Mouse (Mus musculus): ENCODE measurements around the gene Ppib. TPM values are rescaled to one million over a fixed set of nuclear protein-coding genes. Genes with fewer than 3 reads are reported as not detected.

Gene Ppib
- polyA plus RNA-seq, 1 experiment from 2014 or later: 622 TPM

GRCm38 (mm10) chr9:66068056-66068455 lies 8.0 kb downstream of the Ppib start:
- Histone ChIP-seq H3K27me3 (ENCODE audit: control insufficient read depth, insufficient read depth, low read length) (peaks cover 22% of the 10 kb centered on the region), H3K9ac (ENCODE audit: low read depth, low read length) (no peak overlapping the region), H3K4me3 (ENCODE audit: low read length) (no peak overlapping the region), H3K4me1 (ENCODE audit: control insufficient read depth, insufficient read depth, low read length) (peaks cover 4% of the 10 kb centered on the region; the same call in 1 of the 2 replicates), H3K9me3 (ENCODE audit: control insufficient read depth, low read length) (no peaks in the 10 kb centered on the region), H3K36me3 (ENCODE audit: control insufficient read depth, insufficient read depth, low read length) (peaks cover 40% of the 10 kb centered on the region), H3K27ac (ENCODE audit: low read depth, low read length) (no peak overlapping the region), H3K4me2 (replicated peaks; ENCODE audit: low read depth, low read length) (no peak overlapping the region)
- WGBS: 64% methylated on average over 4 of the region's 4 CpGs
- ATAC-seq (ENCODE audit: low FRiP score, low TSS enrichment): no peak

- peak overlapping the region; percentile 59; the same call in 1 of the 2 replicates for H3K9ac ChIP-seq (ENCODE audit: low read depth, low read length)
- peak overlapping the region; percentile 48 for H3K4me3 ChIP-seq (ENCODE audit: low read length)
- H3K9me3 ChIP-seq (ENCODE audit: control insufficient read depth, low read length): no peaks in the 10 kb centered on the region
- under 1% methylated on average over 30 of the region's 30 CpGs for WGBS
- H3K27ac ChIP-seq (ENCODE audit: low read depth, low read length): no peak overlapping the region
- peaks cover 22% of the 10 kb centered on the region for H3K27me3 ChIP-seq (ENCODE audit: control insufficient read depth, insufficient read depth, low read length)
- peak; percentile 45; the same call in 1 of the 2 replicates for ATAC-seq (ENCODE audit: low FRiP score, low TSS enrichment)
- H3K4me1 ChIP-seq (ENCODE audit: control insufficient read depth, insufficient read depth, low read length): peaks cover 4% of the 10 kb centered on the region; the same call in 1 of the 2 replicates
- H3K4me2 ChIP-seq (replicated peaks; ENCODE audit: low read depth, low read length): peak overlapping the region; percentile 90
- H3K36me3 ChIP-seq (ENCODE audit: control insufficient read depth, insufficient read depth, low read length): peaks cover 31% of the 10 kb centered on the region
Measured at GRCm38 (mm10) chr9:66068971-66069391, 9.0 kb downstream of the Ppib start.

DNA sequence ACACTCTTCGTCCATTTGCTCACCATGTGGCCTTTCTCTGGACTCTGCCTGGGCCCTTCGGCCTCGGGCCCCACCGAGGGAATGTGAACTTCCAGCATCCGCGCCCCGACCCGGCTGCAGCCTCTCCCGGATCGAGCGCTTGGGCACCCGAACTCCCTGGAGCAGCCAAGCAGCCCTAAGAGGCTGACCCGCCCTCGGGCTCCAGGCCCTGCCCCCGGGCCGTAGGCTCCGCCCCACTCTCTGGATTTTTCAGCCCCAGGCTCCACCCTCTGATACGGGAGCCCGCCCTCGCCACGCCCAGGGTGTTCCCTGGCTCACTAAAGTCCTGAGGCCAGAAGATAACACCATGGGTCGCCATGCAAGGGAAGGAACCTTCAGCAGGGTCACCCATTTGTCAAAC lies 9.6 kb downstream of the Ppib start, which contains the start of gene Snx22:
Gene Snx22 (minus strand): TSS at position 137 of the 400 bp plus-strand sequence.
- H3K36me3 ChIP-seq (ENCODE audit: control insufficient read depth, insufficient read depth, low read length): peaks cover 25% of the 10 kb centered on the region
- H3K9me3 ChIP-seq (ENCODE audit: control insufficient read depth, low read length): no peaks in the 10 kb centered on the region
- H3K27me3 ChIP-seq (ENCODE audit: control insufficient read depth, insufficient read depth, low read length): peaks cover 22% of the 10 kb centered on the region
- H3K9ac ChIP-seq (ENCODE audit: low read depth, low read length): peak within 1 kb of the TSS; percentile 59
- H3K27ac ChIP-seq (ENCODE audit: low read depth, low read length): no peak within 1 kb of the TSS
- ATAC-seq (ENCODE audit: low FRiP score, low TSS enrichment): peak; percentile 93
- peaks cover 4% of the 10 kb centered on the region; the same call in 1 of the 2 replicates for H3K4me1 ChIP-seq (ENCODE audit: control insufficient read depth, insufficient read depth, low read length)
- H3K4me2 ChIP-seq (replicated peaks; ENCODE audit: low read depth, low read length): peak within 1 kb of the TSS; percentile 90
- peak within 1 kb of the TSS; percentile 48 for H3K4me3 ChIP-seq (ENCODE audit: low read length)
- under 1% methylated on average over 22 of the region's 22 CpGs for WGBS

DNA sequence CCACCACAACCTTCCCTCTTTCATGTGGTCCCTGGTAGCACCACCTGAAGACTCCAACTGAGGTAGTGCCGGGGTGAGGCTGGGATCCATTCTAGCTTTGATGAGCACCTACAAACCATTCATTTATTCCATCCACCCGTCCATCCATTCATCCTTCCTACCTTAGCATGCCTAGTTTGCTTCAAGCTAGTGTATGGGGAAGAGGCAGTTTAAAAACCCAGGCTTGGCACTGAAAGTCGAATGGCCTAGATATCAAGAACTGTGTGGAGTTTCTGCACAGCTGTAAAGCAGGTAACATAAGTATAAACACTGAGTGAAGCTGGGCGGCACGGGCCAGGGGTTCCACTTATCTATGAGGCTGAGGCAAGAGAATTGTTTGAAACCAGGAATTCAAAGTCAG lies 10.1 kb downstream of the Ppib start:
- Histone ChIP-seq H3K4me1 (ENCODE audit: control insufficient read depth, insufficient read depth, low read length) (peaks cover 4% of the 10 kb centered on the region; the same call in 1 of the 2 replicates), H3K9ac (ENCODE audit: low read depth, low read length) (no peak overlapping the region), H3K27me3 (ENCODE audit: control insufficient read depth, insufficient read depth, low read length) (peaks cover 22% of the 10 kb centered on the region), H3K4me2 (replicated peaks; ENCODE audit: low read depth, low read length) (no peak overlapping the region; the same call in 1 of the 2 replicates), H3K9me3 (ENCODE audit: control insufficient read depth, low read length) (no peaks in the 10 kb centered on the region), H3K36me3 (ENCODE audit: control insufficient read depth, insufficient read depth, low read length) (peaks cover 24% of the 10 kb centered on the region), H3K4me3 (ENCODE audit: low read length) (no peak overlapping the region), H3K27ac (ENCODE audit: low read depth, low read length) (no peak overlapping the region)
- no peak for ATAC-seq (ENCODE audit: low FRiP score, low TSS enrichment)
- 90% methylated on average over 5 of the region's 5 CpGs for WGBS

DNA sequence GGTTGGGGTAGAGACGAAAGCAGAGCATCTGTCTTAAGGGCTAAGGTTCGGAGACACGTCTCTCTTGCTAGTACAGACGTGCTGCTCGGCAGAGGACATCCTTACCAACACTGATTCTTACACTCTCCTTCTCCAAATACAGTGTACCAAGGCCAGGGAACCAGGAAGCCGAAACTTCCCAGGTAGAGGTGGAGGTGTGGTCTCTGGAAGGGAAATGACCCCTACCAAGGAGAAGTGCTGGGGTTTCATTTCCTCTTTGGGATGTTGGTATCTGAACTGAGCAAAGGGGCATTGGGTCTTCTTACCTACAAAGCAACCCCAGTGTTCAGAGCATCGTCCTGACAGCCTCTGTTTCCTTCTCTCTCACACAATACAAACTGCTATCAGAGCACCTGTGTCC lies 12.7 kb downstream of the Ppib start:
- Histone ChIP-seq H3K9me3 (ENCODE audit: control insufficient read depth, low read length) (no peaks in the 10 kb centered on the region), H3K9ac (ENCODE audit: low read depth, low read length) (no peak overlapping the region), H3K27ac (ENCODE audit: low read depth, low read length) (no peak overlapping the region), H3K4me1 (ENCODE audit: control insufficient read depth, insufficient read depth, low read length) (peaks cover 4% of the 10 kb centered on the region; the same call in 1 of the 2 replicates), H3K4me3 (ENCODE audit: low read length) (no peak overlapping the region), H3K27me3 (ENCODE audit: control insufficient read depth, insufficient read depth, low read length) (peaks cover 12% of the 10 kb centered on the region), H3K4me2 (replicated peaks; ENCODE audit: low read depth, low read length) (no peak overlapping the region), H3K36me3 (ENCODE audit: control insufficient read depth, insufficient read depth, low read length) (no peaks in the 10 kb centered on the region)
- 88% methylated on average over 7 of the region's 7 CpGs for WGBS
- ATAC-seq (ENCODE audit: low FRiP score, low TSS enrichment): no peak

DNA sequence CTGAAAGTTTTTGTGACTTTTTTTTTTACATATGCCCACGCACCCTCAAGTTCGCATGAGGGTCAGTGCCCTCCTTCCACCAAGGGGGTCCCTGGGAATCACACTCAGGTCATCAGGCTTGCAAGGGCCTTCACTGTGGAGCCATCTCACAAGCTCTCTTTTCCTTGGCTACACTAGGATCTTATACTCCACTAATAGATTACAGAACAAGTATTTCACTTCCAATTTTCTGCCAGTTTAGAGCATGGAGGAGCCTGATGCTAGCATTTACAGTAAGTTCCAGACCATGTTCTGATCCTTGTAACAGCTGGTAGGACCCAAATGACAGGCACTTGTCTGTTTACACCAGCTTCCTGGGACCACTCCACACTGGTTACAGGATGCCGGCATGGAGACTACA lies 18.1 kb downstream of the Ppib start:
- Histone ChIP-seq H3K27ac (ENCODE audit: low read depth, low read length) (no peak overlapping the region), H3K9me3 (ENCODE audit: control insufficient read depth, low read length) (no peaks in the 10 kb centered on the region), H3K36me3 (ENCODE audit: control insufficient read depth, insufficient read depth, low read length) (no peaks in the 10 kb centered on the region), H3K4me2 (replicated peaks; ENCODE audit: low read depth, low read length) (peak overlapping the region; percentile 23; the same call in 1 of the 2 replicates), H3K9ac (ENCODE audit: low read depth, low read length) (no peak overlapping the region), H3K27me3 (ENCODE audit: control insufficient read depth, insufficient read depth, low read length) (no peaks in the 10 kb centered on the region), H3K4me3 (ENCODE audit: low read length) (no peak overlapping the region), H3K4me1 (ENCODE audit: control insufficient read depth, insufficient read depth, low read length) (no peaks in the 10 kb centered on the region)
- WGBS: 69% methylated on average over 3 of the region's 3 CpGs
- ATAC-seq (ENCODE audit: low FRiP score, low TSS enrichment): no peak

- WGBS: 7% methylated on average over 14 of the region's 14 CpGs
- no peak; the same call in 1 of the 2 replicates for ATAC-seq (ENCODE audit: low FRiP score, low TSS enrichment)
- Histone ChIP-seq H3K4me3 (ENCODE audit: low read length) (no peak overlapping the region), H3K4me1 (ENCODE audit: control insufficient read depth, insufficient read depth, low read length) (no peaks in the 10 kb centered on the region), H3K9me3 (ENCODE audit: control insufficient read depth, low read length) (no peaks in the 10 kb centered on the region), H3K9ac (ENCODE audit: low read depth, low read length) (no peak overlapping the region), H3K36me3 (ENCODE audit: control insufficient read depth, insufficient read depth, low read length) (no peaks in the 10 kb centered on the region), H3K27ac (ENCODE audit: low read depth, low read length) (no peak overlapping the region), H3K27me3 (ENCODE audit: control insufficient read depth, insufficient read depth, low read length) (no peaks in the 10 kb centered on the region), H3K4me2 (replicated peaks; ENCODE audit: low read depth, low read length) (peak overlapping the region; percentile 23)
Measured at GRCm38 (mm10) chr9:66078493-66078892, 18.5 kb downstream of the Ppib start.

DNA sequence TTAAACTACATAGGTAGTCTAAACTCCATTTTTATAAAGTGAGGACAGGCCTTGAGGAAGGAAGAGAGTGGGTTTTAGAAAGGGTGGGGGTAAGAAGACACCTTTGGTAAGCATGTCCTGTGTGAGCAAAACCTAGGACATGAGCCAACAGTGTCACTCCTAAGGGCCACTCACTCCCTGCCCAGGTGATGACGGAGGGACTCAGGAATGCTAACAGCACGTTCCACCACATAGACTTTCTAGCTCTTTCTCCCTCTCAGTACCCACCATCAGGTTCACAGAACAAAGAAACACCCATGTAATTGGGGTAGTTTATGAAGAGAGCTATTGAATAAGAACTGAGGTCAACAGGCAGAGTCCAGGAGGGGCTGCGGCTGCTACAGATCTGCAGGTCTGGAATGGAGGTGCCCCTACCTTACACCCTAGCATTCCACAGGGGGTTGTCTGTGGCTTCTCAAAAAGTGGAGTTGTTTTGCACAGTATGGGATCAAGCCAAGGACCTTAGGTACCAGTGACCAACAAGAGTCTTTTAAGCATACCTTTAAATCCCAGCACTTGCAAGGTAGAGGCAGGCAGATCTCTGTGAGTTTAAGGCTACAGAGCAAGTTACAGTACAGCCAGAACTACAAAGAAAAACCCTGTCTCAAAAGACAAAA lies 20.9 kb downstream of the Ppib start:
- Histone ChIP-seq H3K9ac (ENCODE audit: low read depth, low read length) (no peak overlapping the region), H3K4me1 (ENCODE audit: control insufficient read depth, insufficient read depth, low read length) (no peaks in the 10 kb centered on the region), H3K4me2 (replicated peaks; ENCODE audit: low read depth, low read length) (no peak overlapping the region), H3K27me3 (ENCODE audit: control insufficient read depth, insufficient read depth, low read length) (no peaks in the 10 kb centered on the region), H3K9me3 (ENCODE audit: control insufficient read depth, low read length) (no peaks in the 10 kb centered on the region), H3K27ac (ENCODE audit: low read depth, low read length) (no peak overlapping the region), H3K4me3 (ENCODE audit: low read length) (no peak overlapping the region), H3K36me3 (ENCODE audit: control insufficient read depth, insufficient read depth, low read length) (no peaks in the 10 kb centered on the region)
- no peak for ATAC-seq (ENCODE audit: low FRiP score, low TSS enrichment)
- WGBS: 64% methylated on average over 3 of the region's 3 CpGs

DNA sequence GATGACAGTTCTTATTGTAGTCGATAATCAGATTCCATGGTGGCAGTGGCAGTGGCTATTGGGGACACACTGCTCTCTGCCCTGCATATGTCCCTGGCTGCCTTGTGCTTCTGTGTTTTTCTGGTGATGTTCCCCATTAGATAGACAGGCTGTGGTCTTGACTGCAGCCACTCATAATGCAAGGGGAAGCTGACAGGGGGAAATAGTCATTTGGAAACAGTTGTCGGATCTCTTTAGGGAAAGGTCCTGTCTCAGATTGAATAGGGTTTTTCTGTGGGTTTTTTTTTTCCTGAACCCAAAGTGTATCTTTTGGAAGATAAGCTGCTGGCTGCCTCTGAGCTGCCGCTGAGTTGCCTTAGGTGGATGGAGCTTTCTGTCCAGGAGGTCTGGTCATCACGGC lies 22.0 kb downstream of the Ppib start:
- Histone ChIP-seq H3K4me2 (replicated peaks; ENCODE audit: low read depth, low read length) (no peak overlapping the region), H3K9me3 (ENCODE audit: control insufficient read depth, low read length) (no peaks in the 10 kb centered on the region), H3K9ac (ENCODE audit: low read depth, low read length) (no peak overlapping the region), H3K27ac (ENCODE audit: low read depth, low read length) (no peak overlapping the region), H3K4me3 (ENCODE audit: low read length) (no peak overlapping the region), H3K36me3 (ENCODE audit: control insufficient read depth, insufficient read depth, low read length) (peaks cover 2% of the 10 kb centered on the region; the same call in 1 of the 2 replicates), H3K27me3 (ENCODE audit: control insufficient read depth, insufficient read depth, low read length) (no peaks in the 10 kb centered on the region), H3K4me1 (ENCODE audit: control insufficient read depth, insufficient read depth, low read length) (no peaks in the 10 kb centered on the region)
- ATAC-seq (ENCODE audit: low FRiP score, low TSS enrichment): no peak
- WGBS: 88% methylated on average over 4 of the region's 4 CpGs
